Mouse (Mus musculus): ENCODE data around the gene Mapk1. TPM values are rescaled to one million over a fixed set of nuclear protein-coding genes. Genes with fewer than 3 reads are reported as not detected.

The Mapk1 gene
- total RNA-seq, 2 experiments from 2014 or later = 87.9 to 89.5 TPM

- intact Hi-C loops (cut with DNase I) = no loop called here
- DNase-seq = no peak
Observed at GRCm38 (mm10) chr16:17012583-17012982, 29.4 kb downstream of the Mapk1 start.

- no peak for DNase-seq
Observed at GRCm38 (mm10) chr16:17015111-17015852, 32.1 kb downstream of the Mapk1 start.

GRCm38 (mm10) chr16:17015853-17016230 is 32.7 kb downstream of the Mapk1 start:
- DNase-seq = no peak

More at GRCm38 (mm10) chr16:17015111-17015852, 32.1 kb downstream of the Mapk1 start:
- intact Hi-C loops (cut with DNase I) = no loop called here

GRCm38 (mm10) chr16:17018071-17018470 is 34.9 kb downstream of the Mapk1 start:
- intact Hi-C loops (cut with DNase I) = no loop called here
- no peak for DNase-seq

More at GRCm38 (mm10) chr16:17015853-17016230, 32.7 kb downstream of the Mapk1 start:
- intact Hi-C loops (cut with DNase I) = no loop called here

GRCm38 (mm10) chr16:17024469-17025148 is 41.4 kb downstream of the Mapk1 start:
- DNase-seq = peak; percentile 19 to 30
- intact Hi-C loops (cut with DNase I) = no loop called here

GRCm38 (mm10) chr16:17029971-17030695 is 47.0 kb downstream of the Mapk1 start:
- DNase-seq = no peak
- intact Hi-C loops (cut with DNase I) = no loop called here

GRCm38 (mm10) chr16:17033754-17034153 is 50.6 kb downstream of the Mapk1 start:
- intact Hi-C loops (cut with DNase I) = no loop called here
- DNase-seq = no peak

- DNase-seq = no peak
- intact Hi-C loops (cut with DNase I) = no loop called here
Observed at GRCm38 (mm10) chr16:17040716-17041115, 57.5 kb downstream of the Mapk1 start.

GRCm38 (mm10) chr16:17041417-17041816 is 58.2 kb downstream of the Mapk1 start:
- DNase-seq = no peak
- intact Hi-C loops (cut with DNase I) = no loop called here

- no peak for DNase-seq
- intact Hi-C loops (cut with DNase I) = no loop called here
Observed at GRCm38 (mm10) chr16:17044320-17044719, 61.1 kb downstream of the Mapk1 start.

- DNase-seq = no peak
- intact Hi-C loops (cut with DNase I) = no loop called here
Observed at GRCm38 (mm10) chr16:17045287-17045686, 62.1 kb downstream of the Mapk1 start.

GRCm38 (mm10) chr16:17049886-17050285 is 66.7 kb downstream of the Mapk1 start:
- intact Hi-C loops (cut with DNase I) = no loop called here
- DNase-seq = no peak

GRCm38 (mm10) chr16:17052087-17052486 is 68.9 kb downstream of the Mapk1 start:
- no peak for DNase-seq
- intact Hi-C loops (cut with DNase I) = no loop called here

- DNase-seq = no peak
- intact Hi-C loops (cut with DNase I) = no loop called here
Observed at GRCm38 (mm10) chr16:17053903-17054302, 70.7 kb downstream of the Mapk1 start.

- DNase-seq = no peak
- intact Hi-C loops (cut with DNase I) = no loop called here
Observed at GRCm38 (mm10) chr16:17055584-17055983, 72.4 kb downstream of the Mapk1 start.

GRCm38 (mm10) chr16:17062338-17062737 is 79.2 kb downstream of the Mapk1 start:
- intact Hi-C loops (cut with DNase I) = no loop called here
- no peak for DNase-seq

GRCm38 (mm10) chr16:17067552-17067951 is 84.4 kb downstream of the Mapk1 start:
- intact Hi-C loops (cut with DNase I) = no loop called here
- DNase-seq = no peak

GRCm38 (mm10) chr16:17069511-17070443 is 86.6 kb downstream of the Mapk1 start, which contains the start of gene Ypel1:
TSS of gene Ypel1 (plus strand) at chr16:17069696.
- peak; percentile 76 to 85 for DNase-seq
- intact Hi-C loops (cut with DNase I) = no loop called here

- DNase-seq = no peak
- intact Hi-C loops (cut with DNase I) = no loop called here
Observed at GRCm38 (mm10) chr16:17070716-17071115, 87.5 kb downstream of the Mapk1 start.

GRCm38 (mm10) chr16:17073000-17073399 is 89.8 kb downstream of the Mapk1 start:
- no peak for DNase-seq
- intact Hi-C loops (cut with DNase I) = no loop called here
